Mouse (Mus musculus): ENCODE measurements around the gene Sh3rf1.

Sh3rf1 gene

DNA sequence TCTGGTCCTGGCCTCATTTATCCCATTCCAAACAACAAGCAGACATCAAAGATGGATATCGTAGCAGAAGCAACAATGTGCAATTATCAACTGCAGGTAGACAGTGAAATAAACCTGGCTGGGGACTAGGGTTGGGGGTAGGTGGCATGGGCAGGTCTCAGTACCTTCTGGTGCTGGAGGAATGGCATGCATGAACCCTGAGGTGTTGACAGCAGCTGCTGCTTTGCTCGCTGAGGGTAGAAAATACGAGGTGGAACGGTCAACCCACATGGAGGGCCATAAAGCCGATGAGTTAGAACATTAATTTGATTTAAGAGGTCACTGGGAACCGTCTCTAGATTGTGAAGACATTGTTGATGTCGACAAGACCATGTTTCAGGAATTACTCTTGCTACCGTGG lies 98.8 kb downstream of the Sh3rf1 start:
- in situ Hi-C loops (cut with MseI, MboI): no loop called here

DNA sequence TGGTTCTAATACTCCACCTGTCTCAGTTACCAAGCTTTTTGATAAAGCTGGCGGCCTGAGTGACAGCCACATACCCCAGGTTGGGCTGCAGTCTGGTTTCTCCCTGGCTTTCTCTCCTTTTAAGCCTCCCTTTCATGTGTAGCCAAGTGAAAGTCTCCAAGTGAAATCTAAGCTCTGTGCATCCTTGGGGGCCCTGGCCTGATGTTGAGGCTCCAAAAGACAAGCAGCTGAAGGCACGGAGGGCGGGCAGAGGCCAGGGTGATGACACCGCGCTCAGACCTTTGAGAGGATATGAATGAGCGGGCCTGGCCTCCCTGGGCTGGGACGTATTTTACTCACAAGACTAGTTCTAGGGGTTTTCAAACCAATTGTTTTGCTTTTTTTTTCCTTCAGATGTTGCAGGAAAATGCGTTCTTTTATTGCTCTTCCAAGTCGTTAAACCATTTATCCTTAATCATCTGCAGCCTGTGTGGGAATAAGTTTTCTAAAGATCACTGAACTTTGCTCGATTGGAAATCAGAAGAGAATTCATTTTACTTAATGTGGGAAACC lies 100.8 kb downstream of the Sh3rf1 start:
- in situ Hi-C loops (cut with MseI, MboI): no loop called here

DNA sequence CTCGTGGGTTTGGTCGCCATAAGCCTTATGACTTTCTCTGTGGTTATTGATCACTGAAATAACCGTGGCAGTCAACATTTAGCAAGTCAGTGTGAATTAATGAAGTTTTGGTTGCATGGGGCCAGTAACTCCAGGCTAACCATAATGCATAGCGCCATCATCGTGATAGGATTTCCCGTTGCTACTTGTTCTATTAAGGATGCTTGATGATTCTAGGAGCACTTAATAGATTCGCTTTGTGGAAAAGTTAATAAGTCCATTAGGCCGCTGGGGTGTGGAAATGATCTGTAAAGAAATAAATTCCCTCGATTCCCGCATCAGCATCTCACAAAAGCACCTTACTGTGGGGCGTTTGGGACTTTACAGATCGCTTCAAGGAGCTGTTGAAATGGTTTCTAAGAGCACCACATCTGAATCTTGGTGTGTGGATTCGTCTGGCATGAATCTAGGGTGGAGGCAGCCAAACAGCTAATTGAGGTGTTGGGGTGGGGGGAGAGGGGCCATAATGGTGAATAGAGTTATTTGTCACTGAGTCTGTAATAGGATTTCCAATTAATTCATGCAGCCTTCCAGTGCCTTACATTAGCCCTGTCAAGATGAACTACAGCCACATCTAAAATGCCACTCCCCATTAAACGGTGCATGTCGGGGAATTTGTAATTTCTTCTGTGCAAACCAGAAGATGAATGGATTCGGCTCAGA lies 101.5 kb downstream of the Sh3rf1 start:
- in situ Hi-C loops (cut with MseI, MboI): no loop called here

DNA sequence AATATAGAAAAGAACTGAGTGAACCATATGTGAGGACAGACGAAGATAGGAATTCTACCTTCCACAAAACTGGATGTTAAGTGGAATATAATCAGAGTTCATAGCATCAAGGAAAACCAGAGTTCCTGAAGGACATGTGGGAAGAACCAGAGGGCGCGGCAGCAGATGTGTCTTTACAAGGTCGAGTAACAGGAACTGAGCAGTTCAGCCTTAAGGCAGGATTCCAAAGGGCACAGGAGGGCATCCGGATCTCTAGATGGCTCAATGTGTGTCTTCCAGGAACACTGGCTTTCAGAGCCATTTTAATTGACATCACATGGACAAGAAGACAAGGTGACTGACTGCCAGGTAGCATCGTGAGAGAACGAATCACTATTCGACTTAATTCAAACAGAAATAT lies 102.6 kb downstream of the Sh3rf1 start:
- in situ Hi-C loops (cut with MseI, MboI): no loop called here

DNA sequence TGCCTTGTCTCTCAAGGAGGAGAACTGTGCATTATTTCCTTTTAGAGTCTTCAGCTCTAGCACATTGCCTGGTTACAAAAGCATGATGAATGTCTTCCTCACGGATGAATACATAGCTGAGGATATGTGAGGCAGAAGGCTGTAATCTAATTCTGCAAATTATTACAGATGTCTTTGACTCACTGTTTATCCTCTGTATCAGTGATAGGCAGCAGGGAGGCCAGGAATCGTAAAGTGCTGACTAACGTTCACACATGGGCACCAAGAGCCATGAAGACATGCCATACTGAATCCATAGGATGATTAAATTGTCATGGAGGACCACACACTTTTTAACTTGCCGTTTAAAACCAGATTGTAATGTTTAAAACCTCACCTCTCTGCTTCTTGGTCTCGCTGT lies 103.7 kb downstream of the Sh3rf1 start:
- in situ Hi-C loops (cut with MseI, MboI): no loop called here

DNA sequence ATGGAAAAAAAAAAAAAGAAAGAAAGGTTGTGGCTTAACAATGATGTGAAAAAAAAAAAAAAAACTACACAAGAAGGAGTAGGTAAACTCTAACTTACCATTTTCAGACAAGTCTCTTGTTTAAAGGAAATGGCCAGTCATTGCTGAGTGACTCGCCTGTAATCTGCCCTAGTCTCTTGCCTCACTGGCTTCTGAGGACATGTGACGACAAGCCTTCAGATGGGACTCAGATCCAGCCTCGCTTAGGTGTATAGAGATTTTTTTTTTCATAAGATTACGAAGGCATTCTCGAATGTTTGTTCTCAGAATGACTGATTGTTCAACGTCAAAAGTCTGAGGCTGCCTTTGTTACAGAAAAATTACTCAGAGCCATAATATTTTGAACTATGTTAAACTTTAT lies 116.0 kb downstream of the Sh3rf1 start:
- in situ Hi-C loops (cut with MseI, MboI): no loop called here

DNA sequence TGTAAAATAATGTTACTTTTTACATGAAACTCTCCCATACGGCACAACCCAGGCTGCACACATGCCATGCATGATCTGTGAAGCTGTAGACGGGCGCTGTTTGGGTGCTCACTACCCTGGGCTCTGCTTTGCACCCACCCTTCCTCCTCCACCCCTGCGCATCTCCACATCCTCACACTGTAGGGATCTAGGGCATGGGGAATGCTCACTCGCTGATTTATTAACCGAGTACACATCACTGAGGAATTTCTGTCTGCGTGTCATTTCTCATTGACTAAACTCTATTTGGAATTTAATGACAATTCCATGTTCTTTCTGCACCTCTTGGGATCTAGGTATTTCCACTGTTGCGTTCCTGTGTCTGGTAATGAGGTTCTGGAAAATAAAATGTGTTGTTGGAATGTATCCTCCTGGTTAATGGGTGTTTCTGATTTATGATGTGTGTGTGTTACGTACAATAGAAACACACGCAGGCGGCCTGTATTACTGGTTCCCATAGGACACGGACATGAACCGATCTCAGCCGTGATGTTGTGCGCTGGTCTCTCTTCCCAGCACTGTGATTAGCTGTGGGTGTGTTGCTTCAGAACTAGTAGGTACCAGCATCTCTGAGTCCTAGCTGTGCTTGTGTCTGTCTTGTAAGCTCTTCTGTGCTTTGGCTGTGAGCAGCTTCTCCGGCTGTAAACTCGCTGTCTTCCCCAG lies 116.8 kb downstream of the Sh3rf1 start:
- in situ Hi-C loops (cut with MseI, MboI): no loop called here

DNA sequence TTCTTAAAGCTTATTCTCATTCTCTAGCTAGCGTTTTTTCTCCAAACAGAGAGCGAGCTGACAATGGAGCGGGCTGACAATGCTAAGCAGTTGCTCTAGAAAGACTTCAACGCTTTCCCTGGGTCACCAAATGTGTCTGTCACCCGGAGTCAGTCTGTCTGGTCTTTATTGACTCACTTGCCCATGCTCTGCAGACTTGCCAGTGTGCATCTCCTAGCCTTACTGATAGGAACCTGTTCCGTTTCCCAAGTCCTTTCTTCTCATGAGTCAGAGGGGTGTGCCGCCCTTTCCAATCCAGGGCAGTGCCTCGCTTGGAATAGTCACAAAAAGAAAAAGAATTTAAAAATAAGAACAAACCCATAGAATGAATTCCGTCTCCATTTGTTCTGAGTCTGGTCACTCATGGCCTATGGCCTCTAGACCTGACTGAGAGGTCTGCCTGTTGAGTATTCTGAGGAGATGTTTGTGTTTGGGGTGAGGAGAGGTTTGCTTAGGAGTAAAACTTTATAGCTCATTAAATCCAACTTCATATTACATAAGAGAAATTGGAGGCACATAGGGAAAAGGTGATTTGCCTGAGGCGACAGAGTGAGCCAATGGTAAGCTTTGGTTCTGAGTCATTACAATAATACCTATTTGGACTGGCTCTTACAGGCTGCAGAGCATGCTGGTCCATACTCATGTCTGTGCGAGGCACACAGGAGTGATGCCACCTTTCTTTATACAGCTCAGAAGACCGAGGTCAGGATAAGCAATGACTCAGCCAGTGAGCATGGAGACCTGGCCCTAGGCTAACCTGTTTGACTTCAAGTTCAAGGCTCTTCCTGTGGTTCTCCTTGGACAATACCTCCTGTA lies 118.1 kb downstream of the Sh3rf1 start:
- in situ Hi-C loops (cut with MseI, MboI): no loop called here

DNA sequence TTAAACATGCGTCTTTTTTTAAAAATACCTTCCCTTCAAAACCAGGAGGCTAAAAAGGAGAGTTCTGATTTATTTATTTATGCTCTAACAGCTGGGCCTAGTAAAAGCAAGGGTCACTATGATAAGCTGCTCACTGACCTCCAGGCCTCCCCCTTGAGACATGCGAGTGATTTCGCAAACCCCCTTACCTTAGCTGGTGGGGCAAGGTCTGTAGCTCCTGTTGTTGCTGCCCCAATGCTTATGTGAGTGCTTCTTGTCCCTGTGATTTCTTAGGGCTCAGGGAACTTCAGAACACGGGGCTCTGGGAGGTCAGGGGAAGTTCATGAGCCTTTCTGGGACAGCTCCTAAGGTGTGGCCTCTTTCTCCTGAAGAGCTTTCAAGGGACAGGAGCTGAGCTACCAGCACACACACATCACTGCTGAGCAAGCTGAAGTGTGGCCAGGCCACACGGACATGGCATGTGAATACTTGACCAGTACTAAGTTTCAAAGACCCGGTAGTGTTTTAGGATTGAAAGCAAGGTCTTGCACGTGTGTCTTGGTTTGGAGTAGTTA lies 118.9 kb downstream of the Sh3rf1 start:
- in situ Hi-C loops (cut with MseI, MboI): no loop called here

DNA sequence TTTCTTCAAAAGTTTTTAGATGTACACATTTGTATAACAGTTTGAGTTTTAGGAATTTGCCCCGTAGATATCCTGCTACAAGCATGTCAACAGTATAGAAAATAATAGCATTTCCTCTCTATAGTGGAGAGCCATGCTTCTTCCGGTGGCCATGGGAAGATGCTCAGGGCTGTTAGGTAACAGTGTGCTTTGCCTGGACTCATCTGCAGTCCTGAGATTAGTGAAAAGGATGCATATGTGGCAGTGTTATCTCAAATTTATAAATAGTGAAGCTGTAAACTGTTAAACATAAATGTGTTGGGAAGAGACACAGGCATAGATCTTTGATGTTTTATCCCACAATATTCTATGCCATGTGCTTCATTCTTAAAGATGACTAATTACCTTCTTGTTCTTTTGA lies 120.8 kb downstream of the Sh3rf1 start:
- in situ Hi-C loops (cut with MseI, MboI): no loop called here

DNA sequence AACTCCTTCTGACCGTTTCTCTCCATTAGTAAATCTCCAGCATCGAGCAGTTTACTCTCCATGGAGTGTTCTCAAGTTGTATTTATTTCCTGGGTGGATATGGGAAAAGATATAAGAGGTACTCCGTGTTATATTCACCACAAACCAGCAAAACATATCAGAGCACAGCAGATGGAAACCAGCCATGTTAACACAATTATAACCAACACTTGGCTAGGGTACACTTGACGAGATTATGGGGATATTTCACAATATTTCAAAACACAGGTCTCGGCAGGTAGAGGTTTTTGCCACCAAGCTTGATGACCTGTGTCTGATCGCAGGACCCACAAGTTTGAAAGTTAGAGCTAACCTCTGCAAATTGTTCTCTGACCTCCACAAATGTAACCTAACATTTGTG lies 123.3 kb downstream of the Sh3rf1 start:
- in situ Hi-C loops (cut with MseI, MboI): no loop called here

DNA sequence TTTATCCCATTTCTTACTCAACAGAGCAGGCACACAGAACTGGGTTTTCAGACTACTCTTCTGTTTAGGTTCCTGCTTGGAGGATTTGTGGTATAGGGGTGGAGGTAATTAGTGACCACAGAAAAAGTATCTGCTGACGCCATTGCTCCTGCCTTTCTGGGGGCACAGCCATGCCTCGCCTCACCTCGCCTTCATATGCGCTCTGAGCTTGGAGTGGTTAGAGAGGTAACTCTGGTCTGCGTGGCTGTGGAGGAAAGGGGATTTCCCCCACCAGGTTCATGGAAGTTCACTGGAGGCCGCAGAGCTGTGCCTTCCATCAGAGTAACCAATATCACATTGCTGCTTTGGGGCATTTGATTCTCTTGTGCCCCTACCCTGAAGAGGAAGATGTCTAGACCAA lies 123.9 kb downstream of the Sh3rf1 start:
- in situ Hi-C loops (cut with MseI, MboI): no loop called here

DNA sequence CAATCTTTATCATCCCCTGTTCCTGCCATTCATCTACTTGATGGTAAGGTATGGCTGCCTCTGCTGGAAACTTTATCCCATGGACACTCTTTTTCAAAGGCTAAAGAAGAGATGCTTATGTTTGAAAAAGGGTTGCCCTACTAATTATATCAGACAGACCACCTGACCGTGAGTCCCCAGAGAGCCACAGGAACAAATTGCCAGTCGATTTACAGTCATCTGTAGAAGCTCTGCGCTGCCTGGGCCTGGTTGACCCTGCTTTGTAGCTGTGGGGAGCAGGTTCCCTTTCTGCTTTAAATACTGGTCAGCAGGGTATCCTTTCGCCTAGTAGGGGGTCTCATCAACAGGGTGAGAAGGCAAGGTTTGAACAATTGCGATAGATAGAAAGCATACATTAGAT lies 124.4 kb downstream of the Sh3rf1 start:
- in situ Hi-C loops (cut with MseI, MboI): no loop called here

DNA sequence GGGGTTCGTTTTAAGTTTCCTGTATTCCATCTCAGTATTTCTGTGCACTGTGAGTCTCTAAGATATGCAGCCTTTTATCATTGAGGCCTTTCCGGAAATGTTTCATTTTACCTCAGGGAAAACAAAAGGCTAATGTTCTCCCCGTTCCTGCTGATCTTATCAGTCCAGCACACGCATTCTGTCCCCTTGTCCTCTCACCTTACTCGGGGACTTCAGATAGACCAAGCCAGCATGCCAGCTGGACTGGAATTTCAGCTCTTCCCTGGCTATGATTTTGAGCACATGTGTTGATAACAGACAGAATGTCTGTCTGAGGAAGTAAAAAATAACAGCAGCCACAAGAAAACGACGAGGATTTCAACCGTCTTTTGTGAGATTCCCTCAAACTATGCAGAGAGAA lies 124.8 kb downstream of the Sh3rf1 start:
- in situ Hi-C loops (cut with MseI, MboI): no loop called here

DNA sequence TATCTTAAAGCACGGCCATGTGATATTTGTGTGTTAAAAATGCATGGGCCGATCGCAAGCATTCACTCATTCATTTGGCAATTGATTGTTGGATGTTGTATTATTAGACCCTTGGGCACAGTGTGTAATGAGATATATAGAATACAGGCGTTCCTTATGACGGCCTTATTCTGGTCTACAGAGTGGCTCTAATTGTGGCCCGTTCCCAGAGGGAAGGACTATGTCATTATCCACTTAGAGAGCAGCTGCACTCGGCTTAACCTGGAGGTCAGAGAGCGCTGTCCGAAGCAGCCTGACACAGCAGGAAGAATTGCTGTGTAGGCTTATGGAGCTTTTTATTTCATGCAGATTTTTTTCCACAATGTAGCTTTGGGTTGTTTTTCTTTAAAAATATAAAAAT lies 126.8 kb downstream of the Sh3rf1 start:
- in situ Hi-C loops (cut with MseI, MboI): no loop called here

DNA sequence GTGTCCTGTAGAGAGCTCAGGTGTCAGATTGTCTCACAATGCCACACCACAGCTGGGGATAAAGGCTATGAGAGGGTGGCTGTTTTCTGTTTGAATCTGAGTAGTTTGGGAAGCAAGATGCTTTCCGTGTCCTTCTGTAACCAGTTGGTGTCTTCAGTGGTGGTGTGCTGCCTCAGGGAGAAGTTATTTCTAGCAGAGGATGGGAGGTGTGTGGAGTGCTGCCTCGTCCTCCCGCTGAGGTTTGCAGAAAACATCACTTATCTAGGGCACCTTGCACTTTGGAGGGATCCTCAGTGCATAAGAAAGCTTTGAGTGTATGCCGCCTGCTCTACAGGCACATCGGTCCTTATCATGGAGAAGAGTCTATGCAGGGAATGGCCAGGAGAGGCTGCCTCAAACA lies 128.0 kb downstream of the Sh3rf1 start:
- in situ Hi-C loops (cut with MseI, MboI): no loop called here

DNA sequence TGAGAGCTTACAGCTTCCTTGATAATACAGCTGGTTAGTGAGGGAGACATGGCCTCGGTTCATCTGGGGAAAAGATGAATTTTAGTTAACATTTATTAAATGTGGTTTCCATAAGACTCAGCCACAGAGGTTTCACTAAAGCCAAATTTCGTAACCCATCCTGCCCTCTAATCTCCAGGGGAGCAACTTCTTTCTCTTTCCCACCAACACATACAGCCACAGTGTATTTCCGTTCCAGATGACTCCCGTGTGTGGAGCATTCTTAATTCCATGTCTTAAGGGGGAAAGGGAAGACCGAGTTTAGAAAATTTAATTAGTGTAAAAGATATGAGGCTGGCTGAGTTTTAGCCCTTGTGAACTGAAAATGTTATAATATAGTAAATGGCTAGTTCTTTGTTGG lies 131.8 kb downstream of the Sh3rf1 start:
- in situ Hi-C loops (cut with MseI, MboI): no loop called here

DNA sequence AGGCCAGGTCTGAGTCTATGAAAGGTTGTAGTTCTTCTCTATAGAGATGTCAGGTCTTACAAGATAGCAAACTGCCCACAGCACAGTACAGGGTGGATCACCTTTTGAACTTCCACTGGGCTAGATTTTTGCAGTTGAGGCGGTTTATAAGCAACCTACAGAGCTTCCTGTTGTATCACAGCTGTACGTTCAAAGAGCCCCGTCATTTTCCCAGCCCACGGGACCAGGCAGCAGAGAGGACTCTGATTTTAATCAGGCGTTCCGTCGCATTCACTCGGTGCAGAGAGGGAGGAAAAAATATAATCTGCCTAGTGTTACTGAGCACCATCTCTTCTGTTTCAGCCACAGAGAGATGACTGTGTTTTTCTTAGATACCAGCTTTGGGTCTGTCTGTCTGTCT lies 135.3 kb downstream of the Sh3rf1 start:
- in situ Hi-C loops (cut with MseI, MboI): no loop called here

DNA sequence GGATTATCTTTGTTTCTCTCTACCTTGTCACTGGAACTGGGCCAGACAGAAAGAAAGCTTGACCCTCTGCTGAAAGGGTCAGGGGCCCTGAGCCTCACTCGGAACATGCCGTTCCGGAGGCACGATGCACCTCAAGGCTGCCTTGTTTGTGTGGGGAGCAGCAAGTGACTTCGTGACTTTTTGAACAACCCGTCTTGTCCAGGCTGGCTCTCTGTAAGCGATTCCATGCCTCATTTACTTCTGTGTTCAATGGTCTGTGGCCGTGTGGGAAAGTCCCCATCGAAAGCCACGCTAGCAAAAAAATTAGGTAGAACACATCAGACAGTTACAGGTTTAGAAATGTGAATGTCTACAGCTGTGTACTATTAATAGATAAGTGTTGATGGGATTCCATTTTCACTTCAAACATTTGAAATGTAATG lies 136.2 kb downstream of the Sh3rf1 start:
- in situ Hi-C loops (cut with MseI, MboI): no loop called here

DNA sequence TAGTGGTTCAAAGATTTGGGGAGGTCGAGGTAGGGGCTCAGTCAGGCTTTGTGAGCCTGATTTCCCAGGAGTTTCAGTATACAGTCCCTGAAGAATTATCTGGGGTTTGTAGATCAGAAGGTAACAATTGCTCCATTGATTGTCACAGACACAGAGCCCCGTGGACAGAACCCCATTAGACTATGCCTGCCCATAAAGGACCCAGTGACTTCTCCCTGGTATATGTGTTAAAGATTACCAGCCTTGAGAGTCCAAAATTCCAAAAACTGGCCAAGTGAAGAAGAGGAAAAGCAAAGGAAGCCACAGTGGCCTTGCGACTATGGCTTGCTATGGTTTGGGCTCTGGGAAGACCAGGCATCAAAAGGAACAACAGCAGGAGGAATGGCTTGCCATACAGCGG lies 136.7 kb downstream of the Sh3rf1 start:
- in situ Hi-C loops (cut with MseI, MboI): no loop called here

DNA sequence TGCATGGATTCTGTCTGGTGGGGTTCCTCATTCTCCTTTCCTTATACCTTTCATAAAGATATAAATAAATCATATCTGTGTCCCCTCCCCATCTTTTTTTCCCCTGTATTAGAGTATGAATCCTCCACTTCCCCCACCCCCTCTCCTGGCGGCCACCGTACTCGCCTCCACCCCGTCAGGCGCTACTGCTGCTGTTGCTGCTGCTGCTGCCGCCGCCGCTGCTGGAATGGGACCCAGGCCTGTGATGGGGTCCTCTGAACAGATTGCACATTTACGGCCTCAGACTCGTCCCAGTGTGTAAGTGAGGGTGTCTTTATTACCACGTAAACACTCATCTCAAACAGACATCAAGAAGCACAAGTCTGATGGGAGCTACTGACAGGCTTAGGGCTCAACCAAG lies 137.8 kb downstream of the Sh3rf1 start:
- in situ Hi-C loops (cut with MseI, MboI): no loop called here

DNA sequence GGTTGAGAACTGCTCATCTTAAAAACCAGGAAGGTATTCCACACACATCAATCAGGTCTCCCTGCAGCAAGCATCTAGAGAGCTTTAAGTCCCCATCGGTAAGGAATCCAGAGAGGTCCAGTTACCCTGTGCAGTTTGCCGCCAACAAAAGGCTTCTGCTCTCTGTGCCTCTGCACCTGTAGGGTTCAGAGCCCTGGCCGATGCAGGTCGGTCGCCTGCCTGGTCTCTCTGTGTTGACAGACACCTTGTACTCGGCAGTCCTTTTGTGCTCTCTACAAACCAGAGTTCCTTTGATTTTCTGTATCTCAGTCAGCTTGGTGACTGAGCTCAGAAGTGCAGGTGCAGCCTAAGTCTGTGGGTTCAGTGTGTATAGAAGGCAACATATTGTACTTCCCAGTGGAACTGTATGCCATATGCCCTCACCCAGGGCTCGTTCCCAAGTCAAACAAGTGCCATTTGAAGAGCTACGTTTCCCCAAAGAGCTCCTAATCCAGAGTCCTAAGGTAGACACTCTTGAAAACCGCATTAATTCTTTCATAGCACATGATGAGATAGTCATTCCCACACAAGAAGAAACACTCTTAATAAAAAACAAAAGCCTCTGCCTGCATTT lies 138.7 kb downstream of the Sh3rf1 start:
- in situ Hi-C loops (cut with MseI, MboI): no loop called here
